In genomic region chr2:26300161-26300807, GRCm38 (mm10) we compare ENCODE assay signal across 9 mouse cellular contexts. TPM values are rescaled to one million over a fixed set of nuclear protein-coding genes. Genes with fewer than 3 reads are reported as not detected.
DNase-seq lines count a peak whose midpoint lies in the region; ATAC-seq lines count a peak whose summit lies in the region.
"Had no signal": no experiment of that assay in that cellular context is flagged by ENCODE, and none has a peak within 500 bp of the region (broad histone marks: within the 10 kb centered on the region; RNA-seq: fewer than 3 reads in every experiment).

No protein-coding gene starts in this region.

- no peak overlapping the region for H3K4me3 ChIP-seq in hindbrain, embryonic 11.5 days (ENCODE audit: low read depth, low read length)
- no peak overlapping the region for H3K4me3 ChIP-seq in midbrain, embryonic 15.5 days
- H3K4me3 ChIP-seq: neural tube, embryonic 12.5 days had no signal

- H3K36me3 ChIP-seq in hindbrain, embryonic 11.5 days (ENCODE audit: control insufficient read depth, insufficient read depth, low read length), result no peaks in the 10 kb centered on the region
- H3K36me3 ChIP-seq in midbrain, embryonic 15.5 days (replicated peaks), result no peaks in the 10 kb centered on the region
- H3K36me3 ChIP-seq: neural tube, embryonic 12.5 days had no signal

- H3K9me3 ChIP-seq in hindbrain, embryonic 11.5 days (ENCODE audit: control insufficient read depth, low read length), result no peaks in the 10 kb centered on the region
- H3K9me3 ChIP-seq in midbrain, embryonic 15.5 days, result no peaks in the 10 kb centered on the region
- H3K9me3 ChIP-seq: neural tube, embryonic 12.5 days had no signal

- peaks cover 13% of the 10 kb centered on the region for H3K4me1 ChIP-seq in hindbrain, embryonic 11.5 days (replicated peaks; ENCODE audit: control insufficient read depth, insufficient read depth, low read length)
- H3K4me1 ChIP-seq in midbrain, embryonic 15.5 days, result peaks cover 44% of the 10 kb centered on the region

- 37% methylated on average over 5 of the region's 5 CpGs for WGBS in hindbrain, embryonic 11.5 days
- WGBS in midbrain, embryonic 15.5 days, result 37% methylated on average over 5 of the region's 5 CpGs

- H3K9ac ChIP-seq in hindbrain, embryonic 11.5 days (ENCODE audit: low read depth, low read length), result 0 out of 2 replicates have a peak overlapping the region, but pooled peaks have one; percentile 7
- H3K9ac ChIP-seq in midbrain, embryonic 15.5 days, result no peak overlapping the region

- no peak overlapping the region for H3K4me2 ChIP-seq in hindbrain, embryonic 11.5 days (replicated peaks; ENCODE audit: low read depth, low read length)
- H3K4me2 ChIP-seq in midbrain, embryonic 15.5 days, result no peak overlapping the region
- H3K4me2 ChIP-seq: neural tube, embryonic 12.5 days had no signal

- no peaks in the 10 kb centered on the region for H3K27me3 ChIP-seq in hindbrain, embryonic 11.5 days (ENCODE audit: control insufficient read depth, insufficient read depth, low read length)
- H3K27me3 ChIP-seq in midbrain, embryonic 15.5 days (replicated peaks), result no peaks in the 10 kb centered on the region
- H3K27me3 ChIP-seq: neural tube, embryonic 12.5 days had no signal

- DNase-seq in left cerebral cortex, postnatal 4 days, result peak; percentile 55
- DNase-seq in left cerebral cortex, adult 18-20 months (ENCODE audit: low spot score in 2 of 2), result no peak
- DNase-seq in cerebellum, adult 18-20 months, result peak; percentile 53 to 65
- no peak for DNase-seq in hindbrain, embryonic 11.5 days (ENCODE audit: low spot score)
- DNase-seq in right cerebral cortex, postnatal 14 days, result no peak

- H3K27ac ChIP-seq in hindbrain, embryonic 11.5 days (ENCODE audit: low read depth, low read length), result no peak overlapping the region
- 0 out of 2 replicates have a peak overlapping the region, but pooled peaks have one; percentile 81 for H3K27ac ChIP-seq in midbrain, embryonic 15.5 days
- H3K27ac ChIP-seq: neural tube, embryonic 12.5 days had no signal

- ATAC-seq in hindbrain, embryonic 11.5 days (ENCODE audit: low FRiP score), result no peak
- ATAC-seq in midbrain, embryonic 15.5 days (replicated peaks), result no peak; the same call in 1 of the 2 replicates
- no peak for ATAC-seq in megakaryocyte progenitor cell, adult 5-6 weeks (replicated peaks; ENCODE audit: poor library complexity)
- no peak for ATAC-seq in frontal cortex, adult (ENCODE audit: low TSS enrichment)

- intact Hi-C loops in left cerebral cortex, postnatal 4 days (cut with DNase I), result no loop called here

RNA-seq across cellular contexts. Expression of gene Ccdc187, which starts 5.9 kb away (rescaled TPM):
- total RNA-seq in left cerebral cortex, postnatal 4 days (2021), result 1 to 10 TPM; 1.9 TPM
- total RNA-seq in left cerebral cortex, adult 18-20 months (2021), result 1 to 10 TPM; 2.2 to 2.6 TPM
- polyA plus RNA-seq in hindbrain, embryonic 11.5 days (2014; fragmentation: Nextera tagmentation; extraction: Ambion mirVana), result 0.07 and 0.19 TPM in 2 replicates
- polyA plus RNA-seq in midbrain, embryonic 15.5 days (2015; fragmentation: Nextera tagmentation; extraction: Ambion mirVana), result 0.18 and 0.25 TPM in 2 replicates
- not detected in 2 replicates for total RNA-seq in megakaryocyte progenitor cell, adult 5-6 weeks (2015)
- total RNA-seq in megakaryocyte progenitor cell, adult 5-6 weeks (2017), result not detected in 2 replicates

RNA-seq across cellular contexts. Expression of gene Gpsm1, which starts 15.0 kb away (rescaled TPM):
- total RNA-seq in left cerebral cortex, postnatal 4 days (2021), result 100 to 1,000 TPM; 179 to 190 TPM
- 10 to 100 TPM; 50.5 to 61.3 TPM for total RNA-seq in left cerebral cortex, adult 18-20 months (2021)
- 46.9 and 48.5 TPM in 2 replicates for polyA plus RNA-seq in hindbrain, embryonic 11.5 days (2014; fragmentation: Nextera tagmentation; extraction: Ambion mirVana)
- polyA plus RNA-seq in midbrain, embryonic 15.5 days (2015; fragmentation: Nextera tagmentation; extraction: Ambion mirVana), result 211 and 216 TPM in 2 replicates
- total RNA-seq in megakaryocyte progenitor cell, adult 5-6 weeks (2015), result 6.7 and 7.1 TPM in 2 replicates
- 7.4 and 11.9 TPM in 2 replicates for total RNA-seq in megakaryocyte progenitor cell, adult 5-6 weeks (2017)

RNA-seq across cellular contexts. Expression of gene Dnlz, which starts 51.6 kb away (rescaled TPM):
- 10 to 100 TPM; 23.3 to 25.8 TPM for total RNA-seq in left cerebral cortex, postnatal 4 days (2021)
- 10 to 100 TPM; 27.7 to 29.4 TPM for total RNA-seq in left cerebral cortex, adult 18-20 months (2021)
- 27.3 and 29.6 TPM in 2 replicates for polyA plus RNA-seq in hindbrain, embryonic 11.5 days (2014; fragmentation: Nextera tagmentation; extraction: Ambion mirVana)
- polyA plus RNA-seq in midbrain, embryonic 15.5 days (2015; fragmentation: Nextera tagmentation; extraction: Ambion mirVana), result 27.6 and 29.8 TPM in 2 replicates
- 6.4 and 6.8 TPM in 2 replicates for total RNA-seq in megakaryocyte progenitor cell, adult 5-6 weeks (2015)
- 5.8 and 6.9 TPM in 2 replicates for total RNA-seq in megakaryocyte progenitor cell, adult 5-6 weeks (2017)

Comparison
In these comparisons a context has a peak if more than half of its experiments do, and no peak if none do; other contexts are left out.
1. DNase-seq: peak in left cerebral cortex, postnatal 4 days (single experiment) and cerebellum, adult 18-20 months (2 of 2); none in left cerebral cortex, adult 18-20 months (0 of 2), hindbrain, embryonic 11.5 days (single experiment) and right cerebral cortex, postnatal 14 days (single experiment).
2. RNA of gene Gpsm1, which starts 15.0 kb away (total RNA-seq): 179 to 190 TPM in left cerebral cortex, postnatal 4 days and 50.5 to 61.3 TPM in left cerebral cortex, adult 18-20 months; 6.7 to 11.9 TPM in megakaryocyte progenitor cell, adult 5-6 weeks; every median in the first group is over 4 times any median in the second.